In the genomic region with DNA sequence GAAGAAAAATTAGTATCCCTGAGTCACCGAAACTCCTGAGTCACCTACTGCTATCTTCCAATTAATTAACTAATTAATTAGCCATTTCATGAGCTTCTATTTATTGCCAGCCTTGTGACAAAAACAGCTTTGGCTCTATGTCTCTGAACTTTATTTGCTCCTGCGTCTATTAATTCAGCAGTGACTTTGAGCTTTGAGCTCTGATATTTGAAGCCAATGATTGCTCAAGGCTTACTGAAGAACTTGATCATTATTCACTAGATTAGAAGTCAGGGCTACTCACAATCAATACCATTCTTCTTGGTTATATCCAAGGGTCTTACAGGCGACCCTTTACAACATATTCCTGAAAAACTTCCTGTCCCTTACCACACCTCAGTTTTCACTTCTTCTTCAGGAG, we compare ENCODE assay signal across 20 mouse cellular contexts.
DNase-seq lines count a peak whose midpoint lies in the region; ATAC-seq and TF ChIP-seq lines count a peak whose summit lies in the region.
"Had no signal": no experiment of that assay in that cellular context is flagged by ENCODE, and none has a peak within 500 bp of the region (broad histone marks: within the 10 kb centered on the region; RNA-seq: fewer than 3 reads in every experiment).

No protein-coding gene starts in this region.

- peak; percentile 94 for DNase-seq in liver, adult 2 months (ENCODE audit: extremely low read depth, low read depth, low spot score)
- peak; percentile 36 for DNase-seq in Muller cell, postnatal 12 days (ENCODE audit: inconsistent ontology term)
- no peak for DNase-seq in ovary, adult 18-20 months (ENCODE audit: low spot score)
- DNase-seq: adrenal gland, adult 2 months; adrenal gland, adult 8-10 months; adrenal gland, postnatal 10 days; adrenal gland, postnatal 14 days; adrenal gland, postnatal 25 days; adrenal gland, postnatal 36 days; B cell, adult 2 months; cerebellum, adult 11 months; cerebellum, adult 11-12 months; cerebellum, adult 18-20 months; cerebellum, adult 2 months had no signal

- H3K36me3 ChIP-seq in liver, adult 2 months (ENCODE audit: control insufficient read depth, insufficient read depth, low read length), result no peaks in the 10 kb centered on the region
- H3K36me3 ChIP-seq in liver, embryonic 12.5 days, result no peaks in the 10 kb centered on the region
- H3K36me3 ChIP-seq: G1E had no signal

- no peaks in the 10 kb centered on the region for H3K9me3 ChIP-seq in liver, embryonic 12.5 days (replicated peaks)

- 15% methylated on average over 3 of the region's 3 CpGs for WGBS in liver, adult 2 months
- WGBS in liver, embryonic 12.5 days (ENCODE audit: insufficient replicate concordance), result 61% methylated on average over 3 of the region's 3 CpGs

- H3K27ac ChIP-seq in liver, adult 2 months (replicated peaks; ENCODE audit: insufficient read depth, low read depth, low read length), result peak overlapping the region; percentile 59
- H3K27ac ChIP-seq in liver, embryonic 12.5 days, result no peak overlapping the region

- H3K9ac ChIP-seq in liver, adult 2 months (ENCODE audit: low read depth, low read length), result no peak overlapping the region
- no peak overlapping the region for H3K9ac ChIP-seq in liver, embryonic 12.5 days

- H3K4me1 ChIP-seq in liver, adult 2 months (ENCODE audit: control insufficient read depth, insufficient read depth, low read length), result peaks cover 21% of the 10 kb centered on the region
- H3K4me1 ChIP-seq in liver, embryonic 12.5 days, result no peaks in the 10 kb centered on the region

- H3K4me2 ChIP-seq in liver, embryonic 12.5 days, result no peak overlapping the region

- no peak for TF ChIP-seq POLR2A in liver, adult 2 months (IDR thresholded peaks at IDR 0.05; ENCODE audit: extremely low read depth, insufficient read depth, low read length)

- no peaks in the 10 kb centered on the region for H3K79me2 ChIP-seq in liver, adult 2 months (ENCODE audit: control insufficient read depth, insufficient read depth, low read length)

- no peaks in the 10 kb centered on the region for H3K27me3 ChIP-seq in liver, adult 2 months (ENCODE audit: control insufficient read depth, insufficient read depth, low read length)
- no peaks in the 10 kb centered on the region for H3K27me3 ChIP-seq in liver, embryonic 12.5 days (replicated peaks)
- H3K27me3 ChIP-seq: CH12.LX, Patski had no signal

- ATAC-seq in liver, embryonic 12.5 days, result no peak
- ATAC-seq: activated CD4-positive, CD25-positive, alpha-beta regulatory T cell, adult 4 months; CD4-positive, CD25-positive, alpha-beta regulatory T cell, adult 4 months; Patski had no signal

- TF ChIP-seq CTCF in liver, adult 2 months (IDR thresholded peaks at IDR 0.05; ENCODE audit: low read depth, low read length), result no peak

- H3K4me3 ChIP-seq in liver, adult 2 months (ENCODE audit: insufficient read depth, low read depth, low read length), result no peak overlapping the region
- H3K4me3 ChIP-seq in liver, embryonic 12.5 days, result no peak overlapping the region
